ENCODE assay signal across 12 mouse cellular contexts in the genomic region with DNA sequence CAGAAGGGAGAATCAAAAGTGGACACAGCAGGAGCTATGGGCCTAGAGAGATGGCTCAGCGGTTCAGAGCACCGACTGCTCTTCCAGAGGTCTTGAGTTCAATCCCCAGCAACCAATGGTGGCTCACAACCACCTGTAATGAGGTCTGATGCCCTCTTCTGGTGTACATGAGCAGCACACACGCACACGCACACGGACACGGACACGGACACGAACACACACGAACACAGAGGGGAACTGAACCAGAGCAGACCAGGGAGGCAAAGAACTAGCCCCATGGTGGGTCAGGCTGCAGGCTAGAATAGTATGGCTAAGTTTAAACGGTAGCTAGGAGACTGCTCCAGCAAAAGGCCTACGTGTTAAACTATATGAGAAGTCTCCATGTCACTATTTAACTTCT.
"Had no signal": no experiment of that assay in that cellular context is flagged by ENCODE, and none has a peak within 500 bp of the region (broad histone marks: within the 10 kb centered on the region; RNA-seq: fewer than 3 reads in every experiment).

No protein-coding gene starts in this region.

- H3K4me3 ChIP-seq: left cerebral cortex, adult 2 months; limb, embryonic 10.5 days; lung, embryonic 15.5 days; megakaryocyte, embryonic 14.5 days; midbrain, embryonic 12.5 days; neural tube, embryonic 12.5 days had no signal

- H3K27ac ChIP-seq: left cerebral cortex, adult 2 months; limb, embryonic 10.5 days; lung, embryonic 15.5 days; macrophage; midbrain, embryonic 12.5 days; neural tube, embryonic 12.5 days; stomach, postnatal 0 days had no signal

- H3K27me3 ChIP-seq: lung, embryonic 15.5 days; megakaryocyte, embryonic 14.5 days; midbrain, embryonic 12.5 days; neural tube, embryonic 12.5 days had no signal

- H3K9me3 ChIP-seq: limb, embryonic 10.5 days; lung, embryonic 15.5 days; megakaryocyte, embryonic 14.5 days; midbrain, embryonic 12.5 days; neural tube, embryonic 12.5 days had no signal

- H3K4me1 ChIP-seq: limb, embryonic 10.5 days; lung, embryonic 15.5 days; midbrain, embryonic 12.5 days; neural tube, embryonic 12.5 days had no signal

- H3K9ac ChIP-seq: lung, embryonic 15.5 days; midbrain, embryonic 12.5 days; neural tube, embryonic 12.5 days had no signal

- DNase-seq: kidney, adult 18-20 months; lung, postnatal 14 days; thymus, adult 2 months; thymus, postnatal 25 days had no signal

- H3K4me2 ChIP-seq: lung, embryonic 15.5 days; midbrain, embryonic 12.5 days; neural tube, embryonic 12.5 days had no signal
